Mouse (Mus musculus): ENCODE results near the gene Ptpn11. TPM values are rescaled to one million over a fixed set of nuclear protein-coding genes. Genes with fewer than 3 reads are reported as not detected.
"Not testable (repeated sequence)": the region's sequence is repeated elsewhere in the genome, so short reads cannot be mapped to it uniquely, and the experiment has no call there.

Ptpn11 gene
- 25.6 and 25.8 TPM in 2 replicates for polyA plus RNA-seq (2015; fragmentation: Nextera tagmentation; extraction: Ambion mirVana)

DNA sequence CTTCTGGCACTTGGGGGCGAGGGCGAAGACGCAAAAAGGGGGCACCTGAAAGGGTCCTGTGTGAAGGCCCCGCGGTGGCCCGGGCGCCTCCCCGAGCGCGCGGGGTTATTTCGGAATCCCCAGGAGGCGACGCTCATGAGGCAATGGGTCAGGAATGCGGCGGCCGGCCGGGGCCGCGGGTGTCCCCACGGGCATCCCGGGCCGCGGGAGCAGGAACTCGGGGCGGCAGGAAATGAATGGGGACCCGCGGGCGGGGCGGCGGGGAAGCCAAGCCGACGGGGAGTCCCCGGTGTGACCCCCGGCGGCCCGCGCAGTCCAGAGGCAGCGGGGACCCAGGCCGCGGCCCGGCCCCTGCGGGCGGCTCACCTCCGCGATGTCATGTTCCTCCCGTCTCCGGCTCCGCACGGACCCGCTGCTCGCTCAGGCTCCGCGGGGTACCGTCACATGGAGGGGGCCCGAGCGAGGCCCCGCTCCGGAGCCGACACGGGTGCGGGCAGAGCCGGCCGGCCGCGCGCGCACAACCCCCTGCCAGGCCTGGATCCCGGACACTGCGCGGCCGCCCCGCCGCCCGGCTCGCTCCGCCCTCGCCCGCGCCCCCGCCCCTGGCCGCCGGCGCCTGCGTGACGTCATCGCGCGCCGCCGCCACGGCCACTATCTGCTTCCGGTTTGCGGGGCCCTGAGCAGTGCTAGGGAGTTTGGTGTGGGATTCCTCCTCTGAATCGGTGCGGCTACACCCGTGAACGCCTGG, at the start of gene Ptpn11:
TSS of gene Ptpn11 (minus strand) at position 562 of the 748 bp plus-strand sequence.
- H3K4me1 ChIP-seq, result peaks cover 32% of the 10 kb centered on the region
- peak within 1 kb of the TSS; percentile 97 for H3K9ac ChIP-seq
- peak within 1 kb of the TSS; percentile 93 for H3K4me3 ChIP-seq
- H3K36me3 ChIP-seq, result no peaks in the 10 kb centered on the region
- no peaks in the 10 kb centered on the region for H3K9me3 ChIP-seq
- H3K27me3 ChIP-seq, result no peaks in the 10 kb centered on the region
- peak within 1 kb of the TSS; percentile 85 for H3K4me2 ChIP-seq (replicated peaks)
- H3K27ac ChIP-seq, result peak within 1 kb of the TSS; percentile 76
- peak; percentile 93 for ATAC-seq (ENCODE audit: low FRiP score, low read depth)
- under 1% methylated on average over 80 of the region's 98 CpGs for WGBS

DNA sequence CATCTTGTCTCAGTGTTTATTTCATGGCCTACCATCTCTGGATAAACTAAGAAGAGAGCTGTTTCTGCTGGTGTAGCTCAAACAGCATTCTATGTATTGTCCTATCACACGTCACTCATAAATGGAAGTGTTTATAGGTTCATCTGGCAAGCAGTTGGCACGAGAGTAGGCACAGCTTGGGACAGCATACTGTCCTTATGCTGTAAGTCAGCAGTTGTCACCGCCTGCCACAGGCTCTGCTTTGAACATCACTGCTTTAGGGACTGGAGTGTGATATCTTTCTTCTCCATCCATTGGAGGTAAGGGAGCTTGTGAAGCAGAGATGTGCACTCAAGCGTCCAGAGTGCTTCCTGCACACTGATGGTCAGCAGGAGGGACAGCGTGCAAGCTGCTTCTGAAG, 48.6 kb upstream of the Ptpn11 start:
- WGBS, result 77% methylated on average over 5 of the region's 5 CpGs

DNA sequence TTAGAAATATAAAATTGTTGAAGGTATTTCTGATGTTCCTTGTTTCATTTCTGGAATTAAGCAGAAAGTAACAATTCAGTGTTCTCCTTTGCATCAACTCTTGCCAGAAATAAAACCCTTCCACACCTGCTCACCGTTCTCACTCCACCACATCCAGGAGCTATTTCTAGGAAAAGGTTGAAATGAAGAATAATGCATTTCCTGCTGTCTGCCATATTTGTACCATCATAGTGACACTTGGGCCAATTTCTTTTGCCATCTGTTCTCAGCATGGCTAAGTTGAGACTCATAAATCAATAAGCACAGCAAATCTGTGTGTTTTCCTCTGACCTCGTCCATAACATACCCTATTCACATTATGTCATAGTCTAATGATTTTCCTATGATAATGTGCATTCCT, 47.0 kb upstream of the Ptpn11 start:
- Histone ChIP-seq H3K27me3 (no peaks in the 10 kb centered on the region), H3K9ac (no peak overlapping the region), H3K27ac (no peak overlapping the region), H3K36me3 (no peaks in the 10 kb centered on the region), H3K4me2 (replicated peaks) (no peak overlapping the region), H3K4me1 (no peaks in the 10 kb centered on the region), H3K9me3 (0 out of 2 replicates have a peak, but pooled peaks cover 4% of the 10 kb centered on the region), H3K4me3 (no peak overlapping the region)
- no peak for ATAC-seq (ENCODE audit: low FRiP score, low read depth)
- 84% methylated on average over 2 of the region's 2 CpGs for WGBS

More for the DNA sequence above, 48.6 kb upstream of the Ptpn11 start:
- no peak overlapping the region for H3K27ac ChIP-seq
- H3K4me3 ChIP-seq, result no peak overlapping the region
- ATAC-seq (ENCODE audit: low FRiP score, low read depth), result no peak
- H3K4me2 ChIP-seq (replicated peaks), result no peak overlapping the region
- no peaks in the 10 kb centered on the region for H3K4me1 ChIP-seq
- H3K9ac ChIP-seq, result no peak overlapping the region
- no peaks in the 10 kb centered on the region for H3K27me3 ChIP-seq
- no peaks in the 10 kb centered on the region for H3K36me3 ChIP-seq
- H3K9me3 ChIP-seq, result 0 out of 2 replicates have a peak, but pooled peaks cover under 1% of the 10 kb centered on the region

DNA sequence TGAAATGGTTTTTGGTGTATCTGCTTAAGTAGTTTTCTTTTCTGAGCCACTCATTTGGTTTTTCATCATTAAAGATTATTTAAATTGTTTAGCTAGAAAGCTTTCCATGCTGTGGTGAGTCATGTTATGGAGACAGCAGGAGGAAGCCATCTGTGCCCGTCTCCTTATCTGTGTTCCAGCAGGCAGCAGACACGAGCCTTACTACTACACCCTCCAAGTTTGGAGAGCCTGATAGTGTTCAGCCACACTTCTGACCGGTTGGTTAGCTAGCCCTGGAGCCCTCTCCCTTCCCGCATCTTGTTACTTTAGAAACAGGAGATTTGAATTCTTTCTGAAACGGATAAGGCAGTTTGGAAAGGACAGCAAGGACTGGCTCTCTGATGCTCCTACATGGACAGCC, 45.0 kb upstream of the Ptpn11 start:
- no peaks in the 10 kb centered on the region for H3K4me1 ChIP-seq
- no peak overlapping the region for H3K4me2 ChIP-seq (replicated peaks)
- H3K9ac ChIP-seq, result no peak overlapping the region
- 0 out of 2 replicates have a peak, but pooled peaks cover 4% of the 10 kb centered on the region for H3K9me3 ChIP-seq
- no peak overlapping the region for H3K4me3 ChIP-seq
- no peaks in the 10 kb centered on the region for H3K36me3 ChIP-seq
- H3K27me3 ChIP-seq, result no peaks in the 10 kb centered on the region
- ATAC-seq (ENCODE audit: low FRiP score, low read depth), result no peak
- 82% methylated on average over 5 of the region's 5 CpGs for WGBS
- H3K27ac ChIP-seq, result no peak overlapping the region

DNA sequence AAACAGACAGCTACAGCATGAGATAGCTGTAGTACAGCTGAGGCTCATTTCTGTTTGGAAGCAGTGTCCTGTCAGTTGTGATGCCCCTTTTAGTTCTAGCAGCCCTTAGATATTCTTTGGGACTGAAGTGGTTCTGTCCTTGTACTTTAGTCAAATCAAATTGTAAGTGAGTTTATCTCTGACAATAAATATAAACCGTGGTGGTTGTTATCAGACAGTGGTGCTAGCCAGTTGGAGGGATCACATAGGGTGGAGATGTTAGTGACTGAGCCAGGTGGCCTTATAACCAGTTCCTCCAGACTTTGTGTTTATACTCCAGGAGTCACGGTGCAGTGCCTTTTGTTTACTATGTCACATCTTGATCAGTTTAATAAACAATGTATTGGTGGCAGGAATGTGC, 42.5 kb upstream of the Ptpn11 start:
- H3K4me1 ChIP-seq, result no peaks in the 10 kb centered on the region
- H3K9me3 ChIP-seq, result 0 out of 2 replicates have a peak, but pooled peaks cover 4% of the 10 kb centered on the region
- no peak overlapping the region for H3K4me3 ChIP-seq
- 85% methylated on average over 2 of the region's 2 CpGs for WGBS
- H3K9ac ChIP-seq, result no peak overlapping the region
- H3K27ac ChIP-seq, result no peak overlapping the region
- H3K36me3 ChIP-seq, result peaks cover 4% of the 10 kb centered on the region
- H3K4me2 ChIP-seq (replicated peaks), result no peak overlapping the region
- no peak for ATAC-seq (ENCODE audit: low FRiP score, low read depth)
- no peaks in the 10 kb centered on the region for H3K27me3 ChIP-seq

DNA sequence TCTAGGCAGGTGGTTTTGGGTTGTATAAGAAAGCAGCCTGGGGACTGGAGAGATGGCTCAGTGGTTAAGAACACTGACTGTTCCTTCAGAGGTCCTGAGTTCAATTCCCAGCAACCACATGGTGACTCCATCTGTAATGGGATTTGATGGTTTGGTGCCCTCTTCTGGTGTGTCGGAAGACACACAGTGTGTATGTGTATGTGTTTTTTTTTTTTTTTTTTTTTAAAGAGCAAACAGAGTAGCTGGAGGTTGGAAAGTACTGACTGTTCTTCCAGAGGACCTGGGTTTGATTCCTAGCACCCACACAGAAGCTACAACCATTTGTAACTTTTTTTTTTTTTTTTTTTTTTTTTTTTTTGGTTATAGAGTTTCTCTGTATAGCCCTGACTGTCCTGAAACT, 41.6 kb upstream of the Ptpn11 start:
- no peak overlapping the region for H3K9ac ChIP-seq
- H3K36me3 ChIP-seq, result peaks cover 4% of the 10 kb centered on the region
- WGBS, result 95% methylated on average over 1 of the region's 1 CpGs
- H3K27me3 ChIP-seq, result no peaks in the 10 kb centered on the region
- no peaks in the 10 kb centered on the region for H3K4me1 ChIP-seq
- ATAC-seq (ENCODE audit: low FRiP score, low read depth), result no peak
- 0 out of 2 replicates have a peak, but pooled peaks cover 4% of the 10 kb centered on the region for H3K9me3 ChIP-seq
- no peak overlapping the region for H3K27ac ChIP-seq
- H3K4me3 ChIP-seq, result no peak overlapping the region
- no peak overlapping the region for H3K4me2 ChIP-seq (replicated peaks)

DNA sequence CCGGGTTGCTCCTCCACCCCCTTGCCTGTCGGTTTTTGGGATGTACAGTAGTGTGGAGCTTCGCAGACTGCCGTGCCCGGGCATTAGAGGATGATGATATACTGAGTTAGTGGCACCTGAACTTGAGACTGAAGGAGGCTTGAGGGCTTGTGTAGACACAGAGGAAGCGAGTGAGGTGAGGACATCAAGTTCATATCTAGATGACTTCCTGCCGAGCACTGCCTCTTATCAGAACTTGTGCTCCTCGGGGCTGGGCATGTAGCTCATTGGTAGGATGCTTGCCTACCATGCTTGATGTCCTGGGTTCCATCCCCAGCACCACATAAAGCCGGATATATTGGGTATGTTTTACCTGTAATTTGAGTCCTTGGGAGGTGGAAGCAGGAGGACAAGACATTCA, 39.6 kb upstream of the Ptpn11 start:
- ATAC-seq (ENCODE audit: low FRiP score, low read depth), result no peak
- Histone ChIP-seq H3K9me3 (0 out of 2 replicates have a peak, but pooled peaks cover 4% of the 10 kb centered on the region), H3K27ac (no peak overlapping the region), H3K27me3 (no peaks in the 10 kb centered on the region), H3K4me2 (replicated peaks) (no peak overlapping the region), H3K36me3 (peaks cover 4% of the 10 kb centered on the region), H3K4me1 (no peaks in the 10 kb centered on the region), H3K4me3 (no peak overlapping the region), H3K9ac (no peak overlapping the region)
- WGBS, result 88% methylated on average over 9 of the region's 9 CpGs

DNA sequence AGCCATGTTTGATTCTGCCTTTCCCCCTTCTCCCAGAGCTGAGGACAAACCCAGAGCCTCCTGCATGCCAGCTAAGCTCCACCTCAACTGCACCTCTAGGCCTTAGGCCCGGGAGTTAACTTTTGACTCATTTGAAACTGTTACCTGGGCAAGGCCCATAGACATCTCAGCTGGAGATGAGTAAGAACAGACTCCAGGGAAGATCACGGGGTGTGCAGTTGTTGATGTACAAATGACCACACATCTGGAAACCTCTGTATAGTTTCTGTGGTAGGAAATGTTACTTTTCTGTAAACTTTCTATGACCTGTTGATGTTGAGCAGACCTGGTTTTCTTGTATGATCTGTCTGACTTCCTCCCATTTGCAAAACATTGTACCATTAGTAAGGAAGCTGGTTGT, 38.0 kb upstream of the Ptpn11 start:
- Histone ChIP-seq H3K4me1 (no peaks in the 10 kb centered on the region), H3K36me3 (peaks cover 4% of the 10 kb centered on the region), H3K4me3 (no peak overlapping the region), H3K27ac (no peak overlapping the region), H3K27me3 (no peaks in the 10 kb centered on the region), H3K9me3 (no peaks in the 10 kb centered on the region), H3K9ac (no peak overlapping the region), H3K4me2 (replicated peaks) (no peak overlapping the region)
- 90% methylated on average over 2 of the region's 2 CpGs for WGBS
- ATAC-seq (ENCODE audit: low FRiP score, low read depth), result no peak

DNA sequence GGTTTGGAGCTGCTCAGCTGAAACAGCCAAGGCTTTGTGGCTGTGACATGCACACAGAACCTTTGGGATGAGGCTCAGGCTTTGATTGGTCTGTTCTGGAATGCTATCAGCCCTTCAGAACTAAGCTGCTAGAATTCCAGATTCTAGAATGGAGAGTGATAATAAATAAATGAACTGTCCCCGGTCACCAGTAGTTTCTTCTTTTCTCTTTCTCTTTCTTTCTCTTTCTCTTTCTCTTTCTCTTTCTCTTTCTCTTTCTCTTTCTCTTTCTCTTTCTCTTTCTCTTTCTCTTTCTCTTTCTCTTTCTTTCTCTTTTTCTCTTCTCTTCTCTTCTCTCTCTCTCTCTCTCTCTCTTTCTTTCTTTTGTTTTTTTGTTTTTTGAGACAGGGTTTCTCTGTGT, 36.1 kb upstream of the Ptpn11 start:
- not testable (repeated sequence) for H3K27me3 ChIP-seq; H3K4me3 ChIP-seq; H3K9me3 ChIP-seq; H3K4me2 ChIP-seq (replicated peaks); ATAC-seq (ENCODE audit: low FRiP score, low read depth); H3K36me3 ChIP-seq; H3K27ac ChIP-seq; H3K9ac ChIP-seq; H3K4me1 ChIP-seq
- 89% methylated on average over 1 of the region's 1 CpGs for WGBS

DNA sequence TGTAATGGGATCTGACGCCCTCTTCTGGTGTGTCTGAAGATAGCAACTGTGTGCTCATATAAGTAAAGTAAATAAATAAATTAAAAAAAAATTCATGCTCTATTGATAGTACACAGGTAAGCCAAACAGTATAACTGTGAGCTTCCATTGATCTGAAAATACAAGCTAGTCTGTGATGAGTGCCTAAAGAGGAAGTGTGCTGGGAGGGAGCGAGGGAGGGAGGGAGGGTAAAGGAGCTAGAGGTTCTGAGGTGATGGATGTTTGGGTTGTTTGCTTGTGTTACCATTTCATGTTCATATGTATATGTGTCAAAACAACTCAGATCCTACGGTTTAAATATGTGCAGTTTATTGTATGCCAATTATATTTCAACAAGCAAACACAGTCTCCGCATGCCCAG, 35.6 kb upstream of the Ptpn11 start:
- WGBS, result 85% methylated on average over 4 of the region's 4 CpGs
- no peaks in the 10 kb centered on the region for H3K27me3 ChIP-seq
- ATAC-seq (ENCODE audit: low FRiP score, low read depth), result no peak
- no peak overlapping the region for H3K4me3 ChIP-seq
- peaks cover 4% of the 10 kb centered on the region for H3K4me1 ChIP-seq
- no peaks in the 10 kb centered on the region for H3K9me3 ChIP-seq
- H3K9ac ChIP-seq, result no peak overlapping the region
- peaks cover 4% of the 10 kb centered on the region for H3K36me3 ChIP-seq
- H3K4me2 ChIP-seq (replicated peaks), result no peak overlapping the region
- no peak overlapping the region for H3K27ac ChIP-seq

DNA sequence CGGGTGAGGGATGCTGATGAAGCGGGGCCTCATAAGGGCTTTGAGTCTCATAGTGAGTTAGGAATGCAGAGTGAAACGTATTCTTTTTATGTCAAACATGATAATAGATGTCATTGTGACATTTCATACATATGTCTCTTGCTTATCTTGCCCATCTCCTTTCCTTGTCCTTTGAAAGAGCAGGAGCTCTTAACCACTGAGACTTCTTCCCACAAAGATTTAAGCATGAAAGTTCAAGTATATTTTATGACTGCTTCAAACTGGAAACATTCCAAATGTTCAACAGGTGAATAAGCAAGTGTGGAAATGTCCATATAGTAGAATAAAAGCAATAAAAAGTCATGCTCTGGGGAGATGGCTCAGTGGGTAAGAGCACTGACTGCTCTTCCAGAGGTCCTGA, 35.2 kb upstream of the Ptpn11 start:
- Histone ChIP-seq H3K9ac (no peak overlapping the region), H3K4me2 (replicated peaks) (no peak overlapping the region), H3K27me3 (no peaks in the 10 kb centered on the region), H3K36me3 (peaks cover 4% of the 10 kb centered on the region), H3K27ac (no peak overlapping the region), H3K9me3 (no peaks in the 10 kb centered on the region), H3K4me3 (no peak overlapping the region), H3K4me1 (peaks cover 8% of the 10 kb centered on the region)
- 75% methylated on average over 3 of the region's 3 CpGs for WGBS
- ATAC-seq (ENCODE audit: low FRiP score, low read depth), result no peak

DNA sequence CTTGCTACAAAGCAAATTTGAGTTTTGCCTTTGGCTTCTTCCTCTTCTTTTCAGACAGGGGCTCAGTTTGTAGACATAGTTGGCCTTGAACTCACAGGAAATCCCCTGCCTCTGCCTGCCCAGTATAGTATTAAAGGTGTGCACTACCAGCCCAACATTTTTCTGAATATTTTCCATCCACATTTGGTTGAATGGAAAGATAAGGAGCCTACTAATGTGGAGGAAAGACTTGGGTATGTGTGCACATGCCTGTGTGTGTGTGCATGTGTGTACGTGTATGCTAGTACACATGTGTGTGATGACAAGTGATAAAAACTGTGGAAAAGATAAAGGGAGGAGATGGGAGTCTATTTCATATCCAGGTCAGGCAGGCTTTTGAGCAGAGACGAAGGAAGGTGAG, 34.7 kb upstream of the Ptpn11 start:
- no peak for ATAC-seq (ENCODE audit: low FRiP score, low read depth)
- Histone ChIP-seq H3K9me3 (no peaks in the 10 kb centered on the region), H3K4me3 (no peak overlapping the region), H3K4me1 (peaks cover 12% of the 10 kb centered on the region), H3K27me3 (no peaks in the 10 kb centered on the region), H3K9ac (no peak overlapping the region), H3K36me3 (peaks cover 4% of the 10 kb centered on the region), H3K27ac (no peak overlapping the region), H3K4me2 (replicated peaks) (no peak overlapping the region)
- 87% methylated on average over 2 of the region's 2 CpGs for WGBS

DNA sequence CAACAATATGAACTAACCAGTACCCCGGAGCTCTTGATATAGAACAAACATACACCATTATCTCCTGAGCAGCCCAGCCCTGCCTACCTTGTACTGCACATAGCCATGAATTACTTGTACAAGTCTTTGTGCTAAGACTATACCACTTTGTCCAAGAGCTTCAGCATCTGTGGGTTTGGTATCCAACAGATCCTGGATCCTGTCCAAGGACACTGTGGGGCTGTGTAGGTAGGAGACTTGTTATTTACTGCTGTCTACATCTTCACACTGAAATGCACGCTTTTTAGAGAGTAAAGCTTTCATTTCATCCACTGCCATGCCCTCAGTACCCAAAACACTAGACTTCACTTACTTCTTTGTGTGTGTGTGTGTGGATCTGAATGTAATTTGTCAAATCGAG, 33.7 kb upstream of the Ptpn11 start:
- no peaks in the 10 kb centered on the region for H3K9me3 ChIP-seq
- ATAC-seq (ENCODE audit: low FRiP score, low read depth), result no peak
- no peak overlapping the region for H3K4me2 ChIP-seq (replicated peaks)
- H3K27ac ChIP-seq, result no peak overlapping the region
- H3K36me3 ChIP-seq, result peaks cover 3% of the 10 kb centered on the region
- no peaks in the 10 kb centered on the region for H3K27me3 ChIP-seq
- WGBS, result 94% methylated on average over 3 of the region's 3 CpGs
- no peak overlapping the region for H3K9ac ChIP-seq
- H3K4me1 ChIP-seq, result peaks cover 12% of the 10 kb centered on the region
- no peak overlapping the region for H3K4me3 ChIP-seq

Measured in limb, embryonic 13.5 days (tissue).